ENCODE assay signal across 8 mouse cellular contexts in the genomic region with DNA sequence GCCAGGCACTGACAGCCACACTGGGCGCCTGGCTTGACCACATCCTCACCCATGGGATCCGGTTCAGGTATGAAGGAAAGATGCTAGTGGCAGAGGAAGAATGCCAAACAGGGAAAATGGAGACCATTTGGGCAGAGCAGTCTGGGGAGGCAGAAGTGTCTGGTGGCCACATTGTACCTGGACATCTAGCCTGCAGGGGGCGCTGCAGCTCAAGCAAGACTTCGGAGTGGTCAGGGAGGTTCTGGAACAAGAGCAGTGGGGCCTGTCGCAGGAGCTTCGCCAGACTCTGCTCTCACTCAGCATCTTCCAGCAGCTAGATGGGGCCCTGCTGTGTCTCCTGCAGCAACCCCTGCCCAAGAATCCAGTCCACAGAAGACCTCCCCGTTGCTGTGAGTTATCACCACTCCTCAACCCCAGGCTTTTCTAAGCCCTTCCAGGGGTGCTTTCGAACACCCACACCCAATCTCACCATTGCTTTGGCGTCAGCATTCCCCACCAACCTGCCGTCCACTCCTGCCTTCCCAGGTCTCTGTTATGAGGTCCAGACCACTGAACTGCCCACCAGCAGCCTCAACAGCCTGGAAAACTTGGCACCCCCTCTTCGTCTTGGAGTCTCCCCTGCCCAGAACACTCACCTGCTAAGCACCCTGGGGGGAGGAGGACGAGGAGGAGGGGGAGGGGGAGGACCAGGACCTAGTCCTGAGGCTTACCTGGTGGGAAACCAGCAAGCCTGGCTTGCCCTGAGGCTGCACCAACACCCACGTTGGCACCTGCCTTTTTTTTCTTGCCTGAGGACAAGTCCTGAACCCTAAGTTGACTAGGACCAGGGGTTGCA. TPM values are rescaled to one million over a fixed set of nuclear protein-coding genes. Genes with fewer than 3 reads are reported as not detected.
DNase-seq lines count a peak whose midpoint lies in the region; ATAC-seq and TF ChIP-seq lines count a peak whose summit lies in the region.

No protein-coding gene starts in this region.

- H3K4me1 ChIP-seq in hindbrain, postnatal 0 days (ENCODE audit: insufficient read depth, low read length): peaks cover 26% of the 10 kb centered on the region
- H3K4me1 ChIP-seq in limb, embryonic 12.5 days (replicated peaks): peaks cover 30% of the 10 kb centered on the region
- H3K4me1 ChIP-seq in midbrain, embryonic 12.5 days: peaks cover 30% of the 10 kb centered on the region
- peaks cover 22% of the 10 kb centered on the region for H3K4me1 ChIP-seq in stomach, embryonic 14.5 days (ENCODE audit: control insufficient read depth, insufficient read depth, low read length)

- H3K36me3 ChIP-seq in hindbrain, postnatal 0 days (ENCODE audit: insufficient read depth, low read length): peaks cover 7% of the 10 kb centered on the region; the same call in 1 of the 2 replicates
- H3K36me3 ChIP-seq in limb, embryonic 12.5 days: peaks cover 17% of the 10 kb centered on the region; the same call in 1 of the 2 replicates
- H3K36me3 ChIP-seq in midbrain, embryonic 12.5 days: 0 out of 2 replicates have a peak, but pooled peaks cover 6% of the 10 kb centered on the region
- H3K36me3 ChIP-seq in stomach, embryonic 14.5 days (ENCODE audit: control insufficient read depth, insufficient read depth, low read length): peaks cover 4% of the 10 kb centered on the region; the same call in 1 of the 2 replicates

- H3K9me3 ChIP-seq in hindbrain, postnatal 0 days (ENCODE audit: low read length): no peaks in the 10 kb centered on the region
- H3K9me3 ChIP-seq in limb, embryonic 12.5 days: no peaks in the 10 kb centered on the region
- no peaks in the 10 kb centered on the region for H3K9me3 ChIP-seq in midbrain, embryonic 12.5 days
- H3K9me3 ChIP-seq in stomach, embryonic 14.5 days (ENCODE audit: control insufficient read depth, low read depth, low read length): no peaks in the 10 kb centered on the region

- H3K4me3 ChIP-seq in hindbrain, postnatal 0 days (ENCODE audit: low read length): no peak overlapping the region
- H3K4me3 ChIP-seq in limb, embryonic 12.5 days (replicated peaks): peak overlapping the region; percentile 90
- H3K4me3 ChIP-seq in midbrain, embryonic 12.5 days: peak overlapping the region; percentile 87
- peak overlapping the region; percentile 96; the same call in 1 of the 2 replicates for H3K4me3 ChIP-seq in stomach, embryonic 14.5 days (ENCODE audit: low read depth, low read length)

- peak; percentile 41; the same call in 1 of the 2 replicates for ATAC-seq in hindbrain, postnatal 0 days
- ATAC-seq in limb, embryonic 12.5 days (ENCODE audit: insufficient number of reproducible peaks, insufficient read depth, low FRiP score, low TSS enrichment, low read depth): 0 out of 2 replicates have a peak, but pooled peaks have one; percentile 13
- peak; percentile 39; the same call in 1 of the 2 replicates for ATAC-seq in midbrain, embryonic 12.5 days (ENCODE audit: low FRiP score, low read depth)
- 0 out of 2 replicates have a peak, but pooled peaks have one; percentile 31 for ATAC-seq in stomach, embryonic 14.5 days (ENCODE audit: insufficient number of reproducible peaks, insufficient read depth, low FRiP score, low read depth)

- DNase-seq in right cerebral cortex, adult 18-20 months: peak; percentile 63
- no peak for DNase-seq in right cerebral cortex, postnatal 25 days
- peak; percentile 70 for DNase-seq in cerebellum, adult 8-10 months
- peak; percentile 81 for DNase-seq in forelimb bud, embryonic 11.5 days (ENCODE audit: low read depth, low spot score)
- peak; percentile 82 for DNase-seq in hindbrain, postnatal 0 days (ENCODE audit: low spot score)

- no peaks in the 10 kb centered on the region for H3K27me3 ChIP-seq in hindbrain, postnatal 0 days (ENCODE audit: insufficient read depth, low read length)
- H3K27me3 ChIP-seq in limb, embryonic 12.5 days: peaks cover 3% of the 10 kb centered on the region; the same call in 1 of the 2 replicates
- H3K27me3 ChIP-seq in midbrain, embryonic 12.5 days: peaks cover 8% of the 10 kb centered on the region
- H3K27me3 ChIP-seq in stomach, embryonic 14.5 days (ENCODE audit: control insufficient read depth, insufficient read depth, low read length): no peaks in the 10 kb centered on the region

- peak; percentile 83 for TF ChIP-seq CTCF in hindbrain, postnatal 0 days (IDR thresholded peaks at IDR 0.05; ENCODE audit: low read depth)

- peak overlapping the region; percentile 91; the same call in 1 of the 2 replicates for H3K27ac ChIP-seq in hindbrain, postnatal 0 days
- H3K27ac ChIP-seq in limb, embryonic 12.5 days: 0 out of 2 replicates have a peak overlapping the region, but pooled peaks have one; percentile 81
- H3K27ac ChIP-seq in midbrain, embryonic 12.5 days (replicated peaks): peak overlapping the region; percentile 82; the same call in 1 of the 2 replicates
- no peak overlapping the region for H3K27ac ChIP-seq in stomach, embryonic 14.5 days (ENCODE audit: low read length)

- peak overlapping the region; percentile 78 for H3K9ac ChIP-seq in hindbrain, postnatal 0 days (replicated peaks; ENCODE audit: low read length)
- H3K9ac ChIP-seq in limb, embryonic 12.5 days (replicated peaks): no peak overlapping the region
- H3K9ac ChIP-seq in midbrain, embryonic 12.5 days (replicated peaks): peak overlapping the region; percentile 86
- H3K9ac ChIP-seq in stomach, embryonic 14.5 days (replicated peaks; ENCODE audit: low read depth, low read length): peak overlapping the region; percentile 94; the same call in 1 of the 2 replicates

- WGBS in hindbrain, postnatal 0 days: 33% methylated on average over 13 of the region's 13 CpGs
- 36% methylated on average over 13 of the region's 13 CpGs for WGBS in limb, embryonic 12.5 days
- 36% methylated on average over 13 of the region's 13 CpGs for WGBS in midbrain, embryonic 12.5 days
- 36% methylated on average over 13 of the region's 13 CpGs for WGBS in stomach, embryonic 14.5 days

- peak overlapping the region; percentile 96 for H3K4me2 ChIP-seq in hindbrain, postnatal 0 days (ENCODE audit: low read depth, low read length)
- peak overlapping the region; percentile 80 for H3K4me2 ChIP-seq in limb, embryonic 12.5 days
- peak overlapping the region; percentile 87 for H3K4me2 ChIP-seq in midbrain, embryonic 12.5 days (replicated peaks)
- H3K4me2 ChIP-seq in stomach, embryonic 14.5 days (replicated peaks; ENCODE audit: low read depth, low read length): peak overlapping the region; percentile 87

RNA-seq across cellular contexts. Expression of a gene that starts 1.1 kb away (rescaled TPM):
- 72.5 and 73.7 TPM in 2 replicates for total RNA-seq in hindbrain, postnatal 0 days (2014; rRNA removed)
- polyA plus RNA-seq in hindbrain, postnatal 0 days (2015; fragmentation: Nextera tagmentation; extraction: Ambion mirVana): 122 and 126 TPM in 2 replicates
- polyA plus RNA-seq in limb, embryonic 12.5 days (2016; fragmentation: Nextera tagmentation; extraction: Ambion mirVana): 134 and 140 TPM in 2 replicates
- polyA plus RNA-seq in midbrain, embryonic 12.5 days (2016; fragmentation: Nextera tagmentation; extraction: Ambion mirVana): 122 and 129 TPM in 2 replicates
- polyA plus RNA-seq in stomach, embryonic 14.5 days (2014; fragmentation: Nextera tagmentation; extraction: Ambion mirVana): 114 and 129 TPM in 2 replicates

RNA-seq across cellular contexts. Expression of a gene that starts 6.4 kb away (rescaled TPM):
- 4.3 and 5.7 TPM in 2 replicates for total RNA-seq in hindbrain, postnatal 0 days (2014; rRNA removed)
- polyA plus RNA-seq in hindbrain, postnatal 0 days (2015; fragmentation: Nextera tagmentation; extraction: Ambion mirVana): 3.0 and 3.7 TPM in 2 replicates
- 3.9 and 4.2 TPM in 2 replicates for polyA plus RNA-seq in limb, embryonic 12.5 days (2016; fragmentation: Nextera tagmentation; extraction: Ambion mirVana)
- polyA plus RNA-seq in midbrain, embryonic 12.5 days (2016; fragmentation: Nextera tagmentation; extraction: Ambion mirVana): 3.9 and 4.3 TPM in 2 replicates
- polyA plus RNA-seq in stomach, embryonic 14.5 days (2014; fragmentation: Nextera tagmentation; extraction: Ambion mirVana): 1.7 and 2.0 TPM in 2 replicates

RNA-seq across cellular contexts. Expression of a gene that starts 6.4 kb away (rescaled TPM):
- 12.7 and 19.9 TPM in 2 replicates for total RNA-seq in hindbrain, postnatal 0 days (2014; rRNA removed)
- polyA plus RNA-seq in hindbrain, postnatal 0 days (2015; fragmentation: Nextera tagmentation; extraction: Ambion mirVana): 4.7 TPM in 2 replicates
- polyA plus RNA-seq in limb, embryonic 12.5 days (2016; fragmentation: Nextera tagmentation; extraction: Ambion mirVana): 3.6 and 3.8 TPM in 2 replicates
- 4.7 and 5.0 TPM in 2 replicates for polyA plus RNA-seq in midbrain, embryonic 12.5 days (2016; fragmentation: Nextera tagmentation; extraction: Ambion mirVana)
- 2.0 and 3.5 TPM in 2 replicates for polyA plus RNA-seq in stomach, embryonic 14.5 days (2014; fragmentation: Nextera tagmentation; extraction: Ambion mirVana)

RNA-seq across cellular contexts. Expression of a gene that starts 7.5 kb away (rescaled TPM):
- total RNA-seq in hindbrain, postnatal 0 days (2014; rRNA removed): 44.9 and 48.5 TPM in 2 replicates
- 20.5 and 21.1 TPM in 2 replicates for polyA plus RNA-seq in hindbrain, postnatal 0 days (2015; fragmentation: Nextera tagmentation; extraction: Ambion mirVana)
- 55.3 and 58.2 TPM in 2 replicates for polyA plus RNA-seq in limb, embryonic 12.5 days (2016; fragmentation: Nextera tagmentation; extraction: Ambion mirVana)
- polyA plus RNA-seq in midbrain, embryonic 12.5 days (2016; fragmentation: Nextera tagmentation; extraction: Ambion mirVana): 34.9 and 42.6 TPM in 2 replicates
- polyA plus RNA-seq in stomach, embryonic 14.5 days (2014; fragmentation: Nextera tagmentation; extraction: Ambion mirVana): 24.4 and 31.2 TPM in 2 replicates

RNA-seq across cellular contexts. Expression of a gene that starts 13.6 kb away (rescaled TPM):
- 182 and 209 TPM in 2 replicates for total RNA-seq in hindbrain, postnatal 0 days (2014; rRNA removed)
- polyA plus RNA-seq in hindbrain, postnatal 0 days (2015; fragmentation: Nextera tagmentation; extraction: Ambion mirVana): 99.6 and 101 TPM in 2 replicates
- 191 and 219 TPM in 2 replicates for polyA plus RNA-seq in limb, embryonic 12.5 days (2016; fragmentation: Nextera tagmentation; extraction: Ambion mirVana)
- 210 and 223 TPM in 2 replicates for polyA plus RNA-seq in midbrain, embryonic 12.5 days (2016; fragmentation: Nextera tagmentation; extraction: Ambion mirVana)
- polyA plus RNA-seq in stomach, embryonic 14.5 days (2014; fragmentation: Nextera tagmentation; extraction: Ambion mirVana): 91.3 and 99.6 TPM in 2 replicates
